Mouse (Mus musculus): ENCODE data around the gene Kat6b.
"Not testable (repeated sequence)": the region's sequence is repeated elsewhere in the genome, so short reads cannot be mapped to it uniquely, and the experiment has no call there.

Gene Kat6b

GRCm38 (mm10) chr14:21481231-21481630 lies at the start of gene Kat6b:
Kat6b (plus strand) TSS chr14:21481434.
- no peak for DNase-seq (ENCODE audit: low spot score in 2 of 2)

GRCm38 (mm10) chr14:21433415-21433814 lies 47.8 kb upstream of the Kat6b start:
- DNase-seq (ENCODE audit: low spot score in 2 of 2), result no peak

GRCm38 (mm10) chr14:21433995-21434394 lies 47.2 kb upstream of the Kat6b start:
- no peak for DNase-seq (ENCODE audit: low spot score in 2 of 2)

- no peak for DNase-seq (ENCODE audit: low spot score in 2 of 2)
These were observed 46.5 kb upstream of the Kat6b start for GRCm38 (mm10) chr14:21434686-21435085.

- no peak for DNase-seq (ENCODE audit: low spot score in 2 of 2)
These were observed 41.4 kb upstream of the Kat6b start for GRCm38 (mm10) chr14:21439785-21440184.

GRCm38 (mm10) chr14:21440526-21440925 lies 40.7 kb upstream of the Kat6b start:
- DNase-seq (ENCODE audit: low spot score in 2 of 2), result no peak

GRCm38 (mm10) chr14:21441772-21442533 lies 39.3 kb upstream of the Kat6b start:
- no peak for DNase-seq (ENCODE audit: low spot score in 2 of 2)

- no peak for DNase-seq (ENCODE audit: low spot score in 2 of 2)
These were observed 28.7 kb upstream of the Kat6b start for GRCm38 (mm10) chr14:21452581-21452980.

- no peak for DNase-seq (ENCODE audit: low spot score in 2 of 2)
These were observed 27.3 kb upstream of the Kat6b start for GRCm38 (mm10) chr14:21453896-21454295.

- DNase-seq (ENCODE audit: low spot score in 2 of 2), result no peak
These were observed 25.4 kb upstream of the Kat6b start for GRCm38 (mm10) chr14:21455654-21456350.

GRCm38 (mm10) chr14:21456526-21456925 lies 24.7 kb upstream of the Kat6b start:
- DNase-seq (ENCODE audit: low spot score in 2 of 2), result no peak

- DNase-seq (ENCODE audit: low spot score in 2 of 2), result no peak
These were observed 23.4 kb upstream of the Kat6b start for GRCm38 (mm10) chr14:21457876-21458275.

- no peak for DNase-seq (ENCODE audit: low spot score in 2 of 2)
These were observed 22.5 kb upstream of the Kat6b start for GRCm38 (mm10) chr14:21458696-21459095.

- no peak for DNase-seq (ENCODE audit: low spot score in 2 of 2)
These were observed 22.1 kb upstream of the Kat6b start for GRCm38 (mm10) chr14:21459163-21459562.

- no peak for DNase-seq (ENCODE audit: low spot score in 2 of 2)
These were observed 18.8 kb upstream of the Kat6b start for GRCm38 (mm10) chr14:21462398-21462797.

GRCm38 (mm10) chr14:21463117-21463712 lies 18.0 kb upstream of the Kat6b start:
- DNase-seq (ENCODE audit: low spot score in 2 of 2), result no peak

- no peak for DNase-seq (ENCODE audit: low spot score in 2 of 2)
These were observed 10.8 kb upstream of the Kat6b start for GRCm38 (mm10) chr14:21470386-21470785.

- DNase-seq (ENCODE audit: low spot score in 2 of 2), result no peak
These were observed 9.3 kb upstream of the Kat6b start for GRCm38 (mm10) chr14:21471975-21472374.

GRCm38 (mm10) chr14:21474593-21475132 lies 6.6 kb upstream of the Kat6b start:
- not testable (repeated sequence) for DNase-seq (ENCODE audit: low spot score in 2 of 2)

- no peak for DNase-seq (ENCODE audit: low spot score in 2 of 2)
These were observed 4.1 kb upstream of the Kat6b start for GRCm38 (mm10) chr14:21477181-21477580.

GRCm38 (mm10) chr14:21479566-21479965 lies 1.7 kb upstream of the Kat6b start:
- DNase-seq (ENCODE audit: low spot score in 2 of 2), result no peak

- DNase-seq (ENCODE audit: low spot score in 2 of 2), result no peak
These were observed 1.0 kb upstream of the Kat6b start for GRCm38 (mm10) chr14:21480191-21480590.
